Mouse (Mus musculus) embryo, embryonic 9.5 days (tissue): ENCODE measurements at regions not wholly inside any gene's neighbourhood (a gene's known extent, or its start where the extent isn't known, plus 50 kb on each side); places are given as distances from the start of the nearest gene placed in this dataset.
"Not testable (repeated sequence)": the region's sequence is repeated elsewhere in the genome, so short reads cannot be mapped to it uniquely, and the experiment has no call there.

Experiments
- DNase-seq: peaks from one replicate; pipeline ENCODE4 v3.0.0-alpha.2; 2017; ENCODE audit errors: extremely low spot score

DNA sequence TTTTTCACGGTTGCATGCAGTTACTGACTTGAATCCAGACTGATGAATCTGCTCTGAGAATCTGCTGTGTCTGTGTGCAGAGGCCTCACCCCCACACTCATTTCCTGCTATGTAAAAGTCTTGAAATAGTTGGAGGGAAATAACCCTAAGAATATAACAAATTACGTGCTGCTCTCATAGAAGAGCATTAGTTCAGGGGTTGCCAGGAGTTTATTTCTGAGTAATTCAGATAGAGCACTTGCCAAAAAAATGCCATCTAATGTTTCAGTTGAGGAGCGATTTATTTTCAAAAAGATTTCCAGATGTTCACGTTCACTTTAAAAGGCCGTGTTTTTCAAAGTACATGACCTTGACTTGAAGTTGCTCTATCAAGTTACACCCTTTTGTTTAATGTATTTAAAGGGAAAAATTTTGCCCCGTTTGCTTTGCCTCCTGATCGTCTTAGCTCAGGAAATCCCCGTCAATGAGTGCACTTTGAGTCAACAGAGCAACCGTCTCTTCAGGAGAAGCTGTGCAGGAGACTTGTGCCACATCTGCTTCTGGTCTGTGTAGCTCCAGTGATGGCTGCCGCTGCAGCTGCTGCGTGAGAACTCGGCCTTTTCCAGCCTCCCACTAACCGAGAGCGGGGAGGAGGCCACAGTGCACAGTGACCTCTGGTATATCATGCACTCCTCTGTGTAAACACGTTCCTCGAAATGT, 50.9 kb upstream of the Sec61g start:
- peak; percentile 31 for DNase-seq

DNA sequence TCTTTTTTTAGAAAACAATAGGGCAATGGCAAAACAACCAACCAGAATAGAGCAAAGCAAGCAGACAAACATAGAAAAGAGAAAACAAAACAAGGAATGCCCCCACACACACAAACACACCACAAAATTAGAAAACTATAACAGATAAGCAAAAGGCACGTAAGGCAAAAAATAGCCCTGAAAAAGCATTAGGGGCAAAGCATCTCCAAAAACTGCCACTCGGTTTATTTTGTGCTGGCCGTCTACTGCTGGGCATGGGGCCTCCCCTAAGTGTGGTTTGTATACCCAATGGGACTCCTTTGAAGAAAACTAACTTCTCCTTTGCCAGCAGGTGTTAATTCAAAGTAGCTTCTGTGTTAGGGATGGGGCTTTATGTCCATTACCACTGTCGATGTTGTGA, 53.4 kb upstream of the Sec61g start:
- no peak for DNase-seq

DNA sequence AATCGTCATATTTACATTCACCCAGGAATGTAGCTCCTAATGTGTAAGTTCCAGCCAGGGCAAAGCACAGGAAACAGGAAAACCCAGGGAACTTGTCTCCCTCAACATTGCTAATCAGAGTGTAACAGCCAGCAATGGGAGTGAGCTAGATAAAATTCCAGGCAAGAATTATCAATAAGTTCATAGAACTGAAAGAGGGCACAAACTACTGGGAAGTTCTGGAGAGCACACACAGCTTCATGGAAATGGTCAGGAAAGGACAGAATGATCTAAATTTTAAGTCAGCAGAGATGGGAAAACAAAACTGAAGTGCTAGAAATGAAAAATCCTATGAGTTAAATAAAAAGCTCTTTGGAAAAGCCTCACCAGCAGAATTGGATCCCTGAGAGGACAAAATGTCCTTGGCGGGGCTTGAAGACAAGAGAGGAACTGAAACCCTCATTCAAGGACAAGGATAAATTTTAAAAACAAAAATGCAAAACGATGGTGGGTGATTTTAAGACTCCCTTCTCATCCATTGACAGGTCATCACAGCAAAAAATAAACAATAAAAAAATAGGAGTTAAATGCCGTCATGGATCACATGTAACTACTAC, 80.9 kb upstream of the Sec61g start:
- DNase-seq, result no peak

DNA sequence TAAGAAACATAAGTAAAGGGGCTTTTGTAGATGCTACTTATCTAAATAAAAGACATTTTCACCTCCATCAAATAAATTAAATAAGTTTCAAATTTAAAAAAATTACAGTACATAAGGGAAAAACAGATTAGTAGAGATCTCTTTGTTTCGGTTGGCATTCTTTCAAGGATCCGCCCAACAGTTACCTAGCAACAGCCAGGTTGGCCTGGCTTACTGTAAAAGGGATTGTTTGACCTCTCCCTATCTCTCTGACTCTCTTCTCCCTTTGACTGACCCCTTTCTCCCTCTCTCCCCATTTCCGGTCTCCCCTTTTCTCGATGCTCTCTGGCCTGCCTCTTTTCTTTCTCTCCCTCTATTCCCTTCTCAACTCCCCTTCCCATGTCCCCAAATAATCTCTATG, 82.3 kb upstream of the Sec61g start:
- no peak for DNase-seq

DNA sequence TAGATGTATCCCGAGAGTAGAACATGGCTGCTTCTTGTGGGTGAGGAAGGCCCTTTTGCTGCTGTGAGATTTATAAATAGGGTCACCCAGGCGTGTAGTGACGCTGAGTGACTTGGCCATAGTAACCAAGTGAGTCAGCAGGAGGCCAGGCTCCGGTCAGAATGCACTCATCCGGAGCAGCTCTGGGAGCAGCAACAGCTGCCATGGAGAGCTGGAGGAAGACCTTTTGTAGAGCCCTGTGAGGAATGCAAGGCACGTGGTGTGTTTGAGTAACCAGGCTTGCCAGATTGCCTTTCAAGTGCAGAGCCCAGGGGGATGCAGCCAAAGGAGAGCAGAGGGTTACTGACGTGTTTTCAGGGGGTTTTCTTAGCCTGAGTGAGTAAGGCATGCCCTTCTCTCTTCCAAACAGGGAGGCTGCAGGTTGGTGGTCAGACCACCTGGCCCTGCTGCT, 83.2 kb upstream of the Sec61g start:
- DNase-seq, result peak; percentile 83

DNA sequence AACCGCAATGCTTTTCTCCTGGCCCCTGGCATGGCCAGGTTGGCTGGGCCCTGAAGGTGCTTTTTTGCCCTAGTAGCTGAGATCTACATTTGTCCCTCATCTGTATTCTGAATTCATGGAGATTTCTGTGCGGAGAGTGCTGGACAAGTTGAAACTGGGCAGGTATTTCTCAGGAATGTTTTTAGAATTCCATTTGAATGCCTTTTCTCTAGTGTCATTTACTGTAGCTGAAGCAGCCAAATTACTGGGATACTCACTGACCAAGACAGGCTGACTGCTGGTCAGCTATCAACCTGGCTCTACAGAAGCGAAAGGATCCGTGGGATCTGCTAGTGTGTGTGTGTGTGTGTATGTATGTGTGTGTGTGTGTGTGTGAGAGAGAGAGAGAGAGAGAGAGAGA, 83.7 kb upstream of the Sec61g start:
- no peak for DNase-seq

DNA sequence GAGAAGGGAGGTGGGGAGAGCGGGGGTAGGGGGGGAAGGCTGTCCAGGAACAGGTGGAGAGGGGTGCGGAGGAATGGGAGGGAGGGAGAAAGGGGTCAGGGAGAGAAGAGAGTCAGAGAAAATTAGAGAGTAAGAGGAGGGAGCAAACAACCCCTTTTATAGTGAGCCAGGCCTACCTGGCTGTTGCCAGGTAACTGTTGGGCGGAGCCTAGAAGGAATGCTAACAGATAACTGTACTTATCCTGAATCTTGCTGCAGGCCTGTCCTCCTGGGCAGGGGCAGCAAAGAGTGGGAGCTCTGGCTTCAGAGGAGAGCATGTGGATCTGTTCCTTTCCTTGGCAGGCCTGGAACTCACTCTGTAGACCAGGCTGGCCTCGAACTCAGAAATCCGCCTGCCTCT, 84.5 kb upstream of the Sec61g start:
- no peak for DNase-seq

DNA sequence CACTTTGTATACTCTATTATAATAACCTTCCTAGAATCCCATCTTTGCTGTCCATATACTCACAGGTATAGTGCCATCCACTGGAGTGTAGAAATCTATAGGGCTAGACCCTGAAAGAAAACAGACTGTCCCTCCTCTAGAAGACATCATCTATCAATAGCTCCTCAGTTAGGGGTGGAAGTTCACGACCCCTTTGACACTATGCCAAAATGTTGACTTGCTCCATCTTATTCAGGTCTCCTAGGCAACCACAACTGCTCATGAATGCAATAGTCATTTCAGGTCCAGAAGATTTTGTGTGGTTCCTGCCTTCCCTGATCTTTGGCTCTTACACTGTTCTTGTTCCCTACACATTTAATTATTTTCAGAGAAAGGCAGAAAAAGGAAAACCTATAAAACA, 86.5 kb upstream of the Sec61g start:
- DNase-seq, result peak; percentile 51

DNA sequence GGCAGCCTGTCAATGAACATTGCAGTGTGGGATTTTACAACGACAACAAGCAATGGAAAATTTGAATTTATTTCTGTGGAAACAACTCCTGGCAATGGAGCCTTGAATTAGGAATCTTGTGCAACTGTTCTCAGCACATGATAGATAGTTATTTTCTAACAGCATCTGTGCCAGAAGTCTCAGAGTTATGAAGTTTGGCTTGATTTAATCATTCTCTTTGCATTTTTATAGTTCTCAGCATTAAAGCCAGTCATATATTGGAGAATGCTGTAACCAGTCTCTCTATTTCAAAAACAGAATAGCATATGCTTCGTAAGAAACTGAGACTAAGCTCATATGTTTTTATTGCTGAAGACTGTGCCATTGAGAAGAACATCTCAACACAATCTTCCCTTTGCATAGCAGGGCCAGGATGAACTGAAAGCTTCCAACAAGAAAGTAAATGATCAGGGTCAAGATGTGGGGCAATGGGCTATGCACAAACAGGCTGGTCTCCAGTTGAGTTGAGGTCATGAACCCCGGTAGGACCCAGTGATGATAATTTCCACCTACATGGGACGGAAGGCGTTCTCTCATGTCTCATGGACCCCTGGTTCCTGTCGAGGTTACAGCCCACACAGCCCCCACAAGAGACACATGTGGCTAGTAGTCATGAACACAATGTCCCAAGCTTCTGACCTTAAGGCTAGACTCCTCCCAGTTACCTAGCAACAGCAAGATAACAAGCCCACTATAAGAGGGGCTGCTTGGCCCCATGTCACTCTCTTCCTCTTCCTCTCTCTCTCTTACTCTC, 89.0 kb upstream of the Sec61g start:
- no peak for DNase-seq

DNA sequence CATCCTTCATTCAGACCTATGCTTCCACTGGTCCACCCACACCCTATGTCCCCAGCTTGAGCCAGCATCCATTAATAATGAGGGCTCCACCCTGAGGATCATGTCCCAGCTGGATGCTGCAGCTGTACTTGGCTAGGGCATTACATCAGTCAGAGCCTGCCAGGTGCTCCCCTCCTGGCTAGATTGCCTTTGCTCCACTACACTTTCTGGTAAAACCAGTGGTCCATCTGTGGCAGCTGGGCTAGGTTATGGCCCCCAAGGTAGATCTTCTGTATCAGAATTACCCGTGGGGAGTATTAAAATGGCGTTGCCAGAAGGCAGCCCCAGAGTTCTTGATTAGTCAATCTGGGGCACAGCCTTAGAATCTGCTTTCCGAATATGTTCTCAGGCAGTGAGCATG, 94.7 kb upstream of the Sec61g start:
- no peak for DNase-seq

DNA sequence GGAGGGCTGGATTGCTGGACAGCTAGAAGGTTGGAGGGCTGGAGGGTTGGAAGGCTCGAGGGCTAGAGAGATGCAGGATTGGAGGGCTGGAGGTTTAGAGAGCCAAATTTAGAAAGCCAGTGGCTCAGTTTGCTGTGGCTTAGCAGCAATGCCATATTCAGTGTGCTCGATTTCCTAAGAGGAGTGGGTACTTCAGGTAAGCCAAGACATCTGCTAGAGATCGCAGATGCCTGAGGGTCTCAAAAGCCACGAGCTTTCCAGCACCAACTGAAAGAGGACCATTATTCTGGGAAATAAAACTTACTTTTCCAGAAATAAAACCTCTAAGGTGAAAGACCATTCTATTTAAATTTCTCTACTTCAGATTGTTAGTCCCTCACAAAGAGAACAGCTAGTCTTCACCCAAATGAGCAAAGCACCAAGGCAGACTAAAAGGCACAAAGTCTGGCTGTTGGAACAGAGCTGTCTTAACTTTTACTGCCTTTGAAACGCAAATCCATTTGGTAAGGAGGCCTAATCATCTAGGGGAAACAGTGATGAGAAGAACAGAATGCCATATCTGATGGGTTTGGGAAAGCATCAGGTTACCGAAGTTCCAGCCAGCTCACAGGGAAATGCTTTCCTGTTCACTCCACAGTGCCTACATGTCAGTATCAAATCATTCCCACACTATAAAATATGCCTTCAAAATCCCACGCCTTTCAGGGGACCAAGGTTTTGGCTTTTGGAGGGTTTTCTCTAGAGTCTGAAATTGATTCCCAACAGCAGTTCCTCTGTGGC, 98.3 kb upstream of the Sec61g start:
- DNase-seq, result no peak

DNA sequence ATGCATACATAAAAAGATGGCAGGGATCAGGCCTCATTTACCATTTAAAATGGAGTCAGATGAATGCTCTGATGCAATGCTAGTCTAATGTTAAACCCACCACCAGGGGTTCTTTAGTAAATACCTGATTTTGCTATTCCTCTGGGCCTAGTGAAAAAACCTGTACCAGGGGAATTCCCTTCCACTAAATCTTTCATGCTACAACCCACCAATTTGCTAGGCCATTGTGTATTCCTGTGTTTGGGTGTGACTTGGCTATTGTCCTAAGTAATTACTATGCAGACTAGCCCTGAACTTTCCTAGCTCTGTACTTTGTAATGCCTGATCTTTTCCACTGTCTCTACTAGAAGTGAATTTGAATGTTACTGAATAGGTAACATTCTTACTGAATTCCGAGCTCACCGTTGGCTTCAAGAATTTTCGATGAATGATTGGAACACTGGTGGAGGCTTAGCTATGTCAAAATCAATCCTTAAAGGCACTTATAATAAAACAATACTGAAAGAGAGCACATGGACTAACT, 99.7 kb upstream of the Sec61g start:
- DNase-seq, result not testable (repeated sequence)

DNA sequence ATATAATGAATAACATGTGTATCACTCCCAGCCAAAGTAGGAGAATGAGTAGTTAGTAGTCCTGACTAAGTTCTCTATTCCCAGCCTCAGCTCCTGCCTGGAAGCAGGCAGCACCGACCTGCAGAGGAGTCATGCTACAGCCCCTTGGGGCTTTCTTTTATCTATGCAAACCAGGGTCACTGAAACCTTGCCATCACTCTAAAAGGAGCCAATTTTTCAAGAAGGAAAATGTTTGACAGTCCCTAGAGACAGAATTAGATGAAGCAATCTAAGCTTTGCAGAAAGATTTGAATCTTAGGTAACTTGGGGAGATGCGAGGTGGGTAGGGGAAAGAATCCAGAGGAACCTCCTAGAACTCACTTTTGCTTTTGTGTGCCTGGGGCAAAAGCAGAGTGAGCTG, 103.5 kb upstream of the Sec61g start:
- DNase-seq, result no peak

DNA sequence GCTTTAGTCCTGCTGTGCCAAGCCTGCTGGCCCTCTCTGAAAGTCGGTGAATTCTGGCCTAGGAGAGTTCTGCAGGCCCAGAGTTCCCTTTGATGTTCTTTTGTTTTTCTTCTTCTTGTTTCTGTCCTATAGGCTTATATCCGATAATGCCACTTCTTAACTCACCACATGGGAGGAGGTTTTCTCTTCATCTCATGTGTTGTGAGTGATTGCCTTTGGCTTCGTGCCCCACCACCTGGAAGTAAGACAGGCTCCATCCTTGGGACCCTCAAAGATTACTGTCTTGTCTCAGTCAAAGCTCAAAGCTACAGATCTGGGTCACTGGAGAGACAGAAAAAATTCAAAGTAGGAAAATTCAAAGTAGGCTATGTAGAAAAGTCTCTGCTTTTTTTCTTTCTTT, 104.2 kb upstream of the Sec61g start:
- DNase-seq, result no peak

DNA sequence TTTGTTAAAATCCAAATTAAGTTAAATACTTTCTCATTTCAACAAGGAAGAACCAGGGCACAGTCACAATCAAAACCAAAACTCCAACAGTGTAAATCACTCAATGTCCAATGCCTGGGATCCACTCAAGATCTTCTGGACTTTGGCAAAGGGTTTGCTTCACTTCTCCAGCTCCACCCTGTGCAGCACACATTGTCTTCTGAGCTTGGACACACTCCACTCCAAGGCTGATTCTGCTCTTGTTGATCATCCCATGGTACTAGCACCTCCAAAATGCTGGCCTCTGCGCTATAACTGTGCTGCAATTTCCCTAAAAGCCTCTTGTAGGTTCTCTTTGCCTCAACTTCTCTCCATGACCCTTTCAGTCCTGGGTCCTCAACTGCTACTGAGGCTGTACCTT, 111.5 kb upstream of the Sec61g start:
- DNase-seq, result no peak

DNA sequence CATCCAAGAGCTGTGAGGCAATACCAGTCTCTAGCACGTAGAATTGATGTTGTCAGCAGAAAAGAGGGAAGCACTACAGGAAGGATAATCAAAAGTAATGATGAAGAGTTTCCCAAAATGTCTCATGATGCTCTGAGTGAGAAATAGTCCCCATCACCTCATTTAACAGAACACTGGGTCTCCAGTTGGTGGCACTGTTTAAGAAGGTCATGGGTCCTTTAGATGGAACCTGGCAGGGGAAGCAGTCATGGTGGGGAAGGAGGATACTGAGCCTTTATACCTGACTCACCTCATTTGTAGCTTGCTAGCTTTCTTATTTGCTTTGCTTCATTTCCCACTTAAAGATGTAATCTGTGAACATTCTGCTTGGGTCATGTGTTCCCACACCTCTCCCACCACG, 115.4 kb upstream of the Sec61g start:
- DNase-seq, result no peak

DNA sequence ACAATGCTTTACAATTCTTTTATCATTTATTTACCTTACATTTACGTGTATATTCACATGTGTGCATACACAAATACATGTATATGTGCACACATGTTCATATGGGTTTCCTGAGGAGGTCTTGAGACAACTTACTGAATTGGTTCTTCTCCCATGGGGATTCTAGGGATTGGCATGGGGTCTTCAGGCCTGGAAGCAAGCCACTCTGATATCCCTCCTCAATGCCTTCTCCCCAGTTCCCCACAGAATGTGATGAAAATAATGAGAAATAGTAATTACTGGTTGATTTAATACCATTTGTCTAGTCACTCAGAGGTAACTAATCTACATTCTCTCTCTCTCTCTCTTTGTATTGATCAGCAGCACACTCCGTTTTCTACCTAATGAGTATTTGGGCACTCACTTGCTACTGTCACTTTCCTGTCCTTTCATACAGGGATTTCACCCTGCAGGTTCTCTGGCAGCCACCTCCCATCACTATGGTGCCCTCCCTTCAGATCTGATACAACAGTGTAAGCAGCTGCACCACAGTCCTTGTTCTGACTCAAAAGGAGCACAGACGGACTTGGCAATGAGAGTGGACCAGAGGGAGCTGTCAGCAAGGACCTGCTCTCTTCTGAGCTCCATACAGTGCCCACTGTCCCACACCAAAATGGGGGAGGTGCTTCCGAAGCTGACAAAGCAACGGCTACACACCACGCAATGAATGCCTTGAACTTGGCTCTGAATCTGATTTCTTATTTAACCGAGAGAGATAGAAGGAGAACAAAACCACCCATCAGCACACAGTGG, 119.2 kb upstream of the Sec61g start:
- DNase-seq, result no peak

DNA sequence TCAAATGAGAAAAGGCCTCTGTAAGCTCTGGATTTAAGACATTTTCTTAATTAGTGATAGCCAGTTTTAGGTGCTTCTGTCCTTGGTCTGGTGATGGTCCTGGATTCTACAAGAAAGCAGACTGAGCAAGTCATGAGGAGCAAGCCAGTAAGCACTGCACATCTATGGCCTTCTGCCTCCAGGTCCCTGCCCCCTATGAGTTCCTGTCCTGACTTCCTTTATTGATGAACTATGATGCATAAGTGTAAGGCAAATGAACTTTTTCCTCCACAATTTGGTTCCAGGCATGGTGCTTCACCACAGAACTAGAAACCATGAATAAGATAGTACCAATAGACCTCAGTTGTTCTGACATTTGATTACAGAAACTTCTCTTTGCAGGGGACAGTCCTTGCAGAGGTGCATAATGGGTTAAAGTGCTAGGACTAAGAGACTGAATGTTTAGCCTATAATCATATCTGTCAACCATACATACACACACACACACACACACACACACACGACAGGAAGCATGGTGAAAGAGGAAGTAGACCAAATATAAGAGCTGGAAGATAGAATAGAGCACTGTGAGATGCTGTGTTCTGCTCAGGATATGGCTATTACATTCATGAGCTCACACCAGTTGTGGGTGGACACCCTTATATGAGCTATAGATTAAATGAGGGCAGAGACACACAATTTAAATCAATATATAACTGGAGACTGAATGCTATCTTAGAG, 121.3 kb upstream of the Sec61g start:
- DNase-seq, result no peak

DNA sequence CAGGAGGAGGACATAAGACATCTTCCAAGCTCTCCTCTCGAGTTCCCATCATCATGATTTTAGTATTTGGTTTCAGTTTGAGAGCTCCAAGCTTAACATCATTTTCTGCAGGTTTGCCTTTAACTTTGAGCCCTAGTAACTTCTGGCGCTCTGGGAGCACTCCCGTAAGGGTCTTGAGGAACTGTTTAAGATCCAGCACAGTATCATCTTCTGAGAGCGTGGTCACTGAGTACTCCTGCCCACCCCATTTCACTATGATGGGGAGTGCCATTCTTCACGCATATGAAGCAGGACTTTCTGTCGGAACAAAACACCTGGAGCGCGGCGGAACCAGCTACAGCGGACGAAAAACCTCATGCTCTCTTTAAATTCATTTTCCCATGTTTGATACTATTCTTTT, 116.2 kb upstream of the Egfr start:
- not testable (repeated sequence) for DNase-seq

DNA sequence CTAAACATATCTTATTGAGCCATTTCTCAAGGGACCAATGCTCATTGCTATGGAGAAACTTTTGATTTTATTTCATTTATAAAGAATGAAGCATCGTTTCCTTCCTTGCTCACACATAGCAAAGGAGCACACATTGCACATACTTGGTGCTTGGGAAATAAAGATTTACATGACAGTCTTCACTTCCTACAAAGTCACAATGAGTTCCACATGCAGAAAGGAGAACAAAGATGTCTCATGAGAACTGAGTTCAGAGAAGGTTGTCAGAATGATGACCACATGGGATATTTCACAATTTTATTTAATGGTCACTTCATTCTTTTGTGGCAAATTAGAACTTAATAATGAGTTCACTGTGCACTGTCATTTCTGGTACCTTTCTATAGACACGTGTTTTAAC, 114.3 kb upstream of the Egfr start:
- no peak for DNase-seq

DNA sequence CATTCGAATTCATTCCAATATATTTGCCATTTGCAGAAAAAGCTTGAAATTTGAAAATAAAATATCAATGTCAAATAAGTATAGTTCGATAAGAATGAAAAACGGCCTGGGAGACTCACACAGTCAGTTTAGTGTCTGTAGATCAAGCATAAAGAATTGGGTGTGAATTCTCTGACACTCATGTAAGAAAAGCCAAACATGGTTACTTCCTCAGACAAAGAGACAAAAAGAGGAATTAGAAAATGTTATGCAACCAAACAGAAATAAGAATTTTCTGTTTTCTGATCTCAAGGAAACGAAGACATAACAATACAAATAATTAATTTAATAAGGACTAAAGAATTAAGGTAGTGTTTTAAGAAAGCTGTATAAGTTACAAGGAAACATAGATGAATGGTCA, 113.7 kb upstream of the Egfr start:
- no peak for DNase-seq
